Mouse (Mus musculus) midbrain, postnatal 0 days (tissue): ENCODE measurements around the gene Tsen34. TPM values are rescaled to one million over a fixed set of nuclear protein-coding genes. Genes with fewer than 3 reads are reported as not detected.
"Not testable (repeated sequence)": the region's sequence is repeated elsewhere in the genome, so short reads cannot be mapped to it uniquely, and the experiment has no call there.

Experiments used
- ATAC-seq: fragments of 200-750 bp; cut with Nextera tagmentation; 2 replicates; pipeline ENCODE4 v1.8.0; 2017; ENCODE audit warnings: moderate number of reproducible peaks, mild to moderate bottlenecking, moderate TSS enrichment, moderate library complexity; ENCODE audit not compliant: low FRiP score
- DNase-seq: peaks from one replicate; pipeline ENCODE4 v3.0.0-alpha.2; 2015; ENCODE audit warnings: low spot score
- H3K27ac ChIP-seq: fragments of 300-500 bp; sonication (generic); 2 replicates; pipeline ENCODE4 v1.5.1; 2014; ENCODE audit warnings: low read depth, mild to moderate bottlenecking, low read length, mixed read lengths
- H3K27me3 ChIP-seq: fragments of 300-500 bp; sonication (generic); 2 replicates; pipeline ENCODE4 v1.6.1; 2014; ENCODE audit warnings: low read length, control low read depth, mixed read lengths; ENCODE audit not compliant: insufficient read depth
- H3K36me3 ChIP-seq: fragments of 300-500 bp; sonication (generic); 2 replicates; pipeline ENCODE4 v1.6.1; 2014; ENCODE audit warnings: low read length, control low read depth, mixed read lengths; ENCODE audit not compliant: insufficient read depth
- H3K4me1 ChIP-seq: fragments of 300-500 bp; sonication (generic); 2 replicates; pipeline ENCODE4 v1.6.1; 2014; ENCODE audit warnings: mild to moderate bottlenecking, control low read depth, antibody characterized with exemption, low read length, mixed read lengths; ENCODE audit not compliant: insufficient read depth
- H3K4me2 ChIP-seq: fragments of 300-500 bp; sonication (generic); 2 replicates; pipeline ENCODE4 v1.6.1; 2014; ENCODE audit warnings: low read depth, mild to moderate bottlenecking, low read length, mixed read lengths; ENCODE audit not compliant: poor library complexity, severe bottlenecking
- H3K4me3 ChIP-seq: fragments of 300-500 bp; sonication (generic); 2 replicates; pipeline ENCODE4 v1.5.1; 2014; ENCODE audit warnings: low read depth, mild to moderate bottlenecking, low read length, moderate library complexity
- H3K9ac ChIP-seq: fragments of 300-500 bp; sonication (generic); replicated peaks from 2 replicates; pipeline ENCODE4 v1.6.1; 2014; ENCODE audit warnings: mild to moderate bottlenecking, low read length, moderate library complexity, mixed read lengths; ENCODE audit not compliant: poor library complexity, severe bottlenecking
- H3K9me3 ChIP-seq: fragments of 300-500 bp; sonication (generic); 2 replicates; pipeline ENCODE4 v1.6.1; 2016; ENCODE audit warnings: low read length, control low read depth
- CTCF ChIP-seq: IDR thresholded peaks from 2 replicates; pipeline ENCODE4 v1.5.1; 2016; ENCODE audit warnings: antibody characterized with exemption, mild to moderate bottlenecking
- WGBS: fragments of 180-500 bp; shearing (Covaris S2); extraction: QIAGEN DNeasy Blood & Tissue Kit; methylation state at CpG from one replicate; pipeline ENCODE4 v1.1.7; 2014; 5-methylcytosine and 5-hydroxymethylcytosine counted together
- polyA plus RNA-seq: library from polyadenylated mRNA; unstranded; fragments of >200 nt; fragmentation: Nextera tagmentation; extraction: Ambion mirVana; gene quantifications from 2 replicates; pipeline ENCODE4 v1.2.1, GENCODE M21; 2015
- total RNA-seq: library from RNA; depleted of rRNA; stranded (reverse); fragments of >200 nt; gene quantifications from 2 replicates; pipeline ENCODE4 v1.2.3, GENCODE M21; 2014

Tsen34 gene
- total and polyA plus RNA-seq, 2 experiments from 2014 or later, result 260 to 396 TPM

DNA sequence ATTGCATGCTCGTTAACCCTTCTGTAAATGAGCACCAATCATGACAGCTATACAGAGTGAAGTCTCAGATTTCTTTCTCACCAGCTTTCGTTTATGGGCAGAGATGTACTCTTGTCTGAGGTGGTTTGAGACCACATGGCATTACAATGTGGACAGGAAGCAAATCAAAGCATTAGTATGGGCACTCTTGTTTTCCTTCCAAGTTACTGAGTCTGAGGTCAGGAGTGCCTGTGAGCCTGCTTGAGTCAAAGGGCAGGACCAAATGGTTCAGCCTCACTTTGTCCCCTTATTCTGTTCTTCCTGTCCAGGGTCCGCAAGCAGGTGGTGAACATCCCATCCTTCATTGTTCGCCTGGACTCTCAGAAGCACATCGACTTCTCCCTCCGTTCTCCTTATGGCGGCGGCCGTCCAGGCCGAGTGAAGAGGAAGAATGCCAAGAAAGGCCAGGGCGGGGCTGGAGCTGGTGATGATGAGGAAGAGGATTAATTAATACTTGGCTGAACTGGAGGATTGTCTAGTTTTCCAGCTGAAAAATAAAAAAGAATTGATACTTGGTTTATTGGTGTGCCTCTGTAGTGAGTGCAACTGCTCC is 13.8 kb downstream of the Tsen34 start:
- H3K36me3 ChIP-seq, result peaks cover 4% of the 10 kb centered on the region; the same call in 1 of the 2 replicates
- H3K27ac ChIP-seq, result no peak overlapping the region

DNA sequence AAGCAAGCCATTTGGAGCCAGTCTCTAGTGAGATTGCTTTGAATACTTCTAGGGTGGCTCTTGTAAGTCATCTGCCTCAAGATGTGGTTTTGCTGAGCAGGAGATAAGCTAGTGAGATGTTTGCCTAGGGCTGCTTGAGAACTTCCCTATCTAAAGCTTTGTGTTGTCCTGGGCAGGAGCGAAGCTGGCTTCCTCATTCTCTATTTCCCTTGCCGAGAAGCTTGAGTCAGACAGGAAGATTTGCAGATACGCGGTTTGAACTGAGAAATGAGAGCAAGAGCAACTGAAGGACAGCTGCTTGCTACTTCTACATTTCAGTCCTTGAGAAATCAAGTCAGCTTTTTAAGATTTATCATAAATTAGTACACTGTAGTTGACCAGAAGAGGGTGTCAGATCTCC is 14.4 kb downstream of the Tsen34 start:
- DNase-seq (no peak), ATAC-seq (no peak)
- H3K4me3 ChIP-seq, result no peak overlapping the region
- H3K4me1 ChIP-seq, result peaks cover 7% of the 10 kb centered on the region; the same call in 1 of the 2 replicates
- H3K9me3 ChIP-seq, result no peaks in the 10 kb centered on the region
- no peak overlapping the region for H3K9ac ChIP-seq
- 62% methylated on average over 4 of the region's 4 CpGs for WGBS
- TF ChIP-seq CTCF, result no peak
- no peak overlapping the region for H3K4me2 ChIP-seq
- no peak overlapping the region for H3K27ac ChIP-seq
- H3K27me3 ChIP-seq, result no peaks in the 10 kb centered on the region
- H3K36me3 ChIP-seq, result peaks cover 4% of the 10 kb centered on the region; the same call in 1 of the 2 replicates

More for the DNA sequence above, 13.8 kb downstream of the Tsen34 start:
- no peak for ATAC-seq
- H3K9ac ChIP-seq, result peak overlapping the region; percentile 76; the same call in 1 of the 2 replicates
- no peak for DNase-seq
- no peak for TF ChIP-seq CTCF
- peak overlapping the region; percentile 81 for H3K4me2 ChIP-seq
- 53% methylated on average over 11 of the region's 11 CpGs for WGBS
- no peaks in the 10 kb centered on the region for H3K27me3 ChIP-seq
- peak overlapping the region; percentile 59; the same call in 1 of the 2 replicates for H3K4me3 ChIP-seq
- no peaks in the 10 kb centered on the region for H3K9me3 ChIP-seq
- H3K4me1 ChIP-seq, result peaks cover 7% of the 10 kb centered on the region; the same call in 1 of the 2 replicates

DNA sequence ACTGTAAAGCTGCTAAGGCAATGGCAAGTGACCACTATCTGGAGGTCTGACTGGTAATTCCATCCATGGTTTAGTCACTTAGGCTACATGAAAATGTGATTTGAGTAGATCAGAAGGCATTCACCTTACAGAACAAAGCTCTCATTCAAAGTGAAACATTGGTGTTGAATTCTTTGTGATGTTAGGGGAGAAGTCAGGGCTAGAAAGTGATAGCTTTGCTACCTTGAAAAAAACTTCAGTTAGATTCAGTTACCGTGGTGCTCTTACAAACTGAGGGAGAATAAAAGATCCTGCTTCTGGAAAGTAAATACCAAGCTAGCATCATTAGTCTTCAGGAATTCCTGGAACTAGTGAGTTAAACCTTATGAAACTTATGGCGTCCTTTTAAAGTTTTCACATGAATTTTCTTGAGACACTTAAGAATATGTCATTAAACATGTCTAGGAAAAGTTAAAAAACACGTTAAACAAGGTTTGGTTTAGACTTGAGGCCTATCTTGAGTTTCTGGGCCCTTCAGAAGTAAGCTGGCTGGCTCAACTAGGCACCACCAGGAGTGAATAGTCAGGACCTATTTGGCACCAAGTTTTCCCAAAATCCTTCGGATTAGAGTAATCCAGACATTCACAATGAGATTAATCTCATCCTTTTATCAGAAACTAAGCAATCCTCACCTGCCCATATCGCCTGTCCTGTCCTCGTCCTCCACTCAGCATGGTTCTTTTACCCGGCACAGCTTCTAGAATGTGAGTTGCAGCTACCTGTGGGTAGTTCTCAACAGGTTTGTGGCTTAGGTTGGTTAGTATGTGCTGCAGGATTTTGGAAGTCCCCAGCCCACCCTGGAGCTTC is 15.1 kb downstream of the Tsen34 start:
- WGBS, result 30% methylated on average over 7 of the region's 7 CpGs
- ATAC-seq (no peak), DNase-seq (no peak)
- peaks cover 7% of the 10 kb centered on the region; the same call in 1 of the 2 replicates for H3K4me1 ChIP-seq
- peaks cover 4% of the 10 kb centered on the region; the same call in 1 of the 2 replicates for H3K36me3 ChIP-seq
- no peak overlapping the region for H3K9ac ChIP-seq
- H3K27ac ChIP-seq, result no peak overlapping the region
- H3K4me3 ChIP-seq, result no peak overlapping the region
- no peaks in the 10 kb centered on the region for H3K9me3 ChIP-seq
- H3K27me3 ChIP-seq, result no peaks in the 10 kb centered on the region
- no peak overlapping the region for H3K4me2 ChIP-seq
- TF ChIP-seq CTCF, result no peak

DNA sequence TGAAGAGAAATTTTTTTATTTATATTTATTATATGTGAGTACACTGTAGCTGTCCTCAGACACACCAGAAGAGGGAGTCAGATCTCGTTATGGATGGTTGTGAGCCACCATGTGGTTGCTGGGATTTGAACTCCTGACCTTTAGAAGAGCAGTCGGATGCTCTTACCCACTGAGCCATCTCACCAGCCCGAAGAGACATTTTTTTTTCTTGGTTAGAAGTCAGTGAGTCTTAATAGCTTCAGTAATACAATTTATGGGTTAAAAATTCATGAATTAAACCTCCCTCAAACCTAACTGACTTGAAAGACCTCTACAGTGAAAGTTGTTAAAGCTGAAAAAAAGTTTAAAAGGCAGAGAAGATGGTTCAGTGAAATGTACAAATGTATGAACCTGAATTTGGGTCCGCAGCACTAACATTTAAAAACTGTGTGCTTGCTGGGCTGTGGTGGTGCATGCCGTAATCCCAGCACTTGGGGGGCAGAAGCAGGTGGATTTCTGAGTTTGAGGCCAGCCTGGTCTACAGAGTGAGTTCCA is 15.9 kb downstream of the Tsen34 start:
- H3K27me3 ChIP-seq, H3K4me1 ChIP-seq, H3K9me3 ChIP-seq, H3K4me3 ChIP-seq, H3K9ac ChIP-seq, H3K36me3 ChIP-seq, H3K4me2 ChIP-seq, H3K27ac ChIP-seq, DNase-seq, ATAC-seq: not testable (repeated sequence)
- 39% methylated on average over 5 of the region's 5 CpGs for WGBS

DNA sequence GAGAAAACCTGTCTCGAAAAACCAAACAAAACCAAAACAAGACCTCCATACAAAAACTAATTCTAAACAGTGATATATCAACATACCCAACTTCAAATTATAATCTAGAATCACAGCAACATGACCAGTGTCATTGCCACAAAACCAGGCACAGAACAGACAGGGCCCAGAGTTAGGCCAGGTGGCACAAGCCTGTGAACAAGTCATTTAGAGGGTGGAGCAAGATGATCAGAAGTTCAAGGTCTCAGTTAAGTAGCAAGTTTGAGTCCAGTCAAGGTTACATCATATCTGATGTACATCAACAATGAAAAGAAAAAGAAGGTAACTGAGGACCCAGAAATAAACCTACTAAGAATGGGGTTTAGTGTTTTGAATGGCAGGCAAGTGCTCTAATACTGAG is 16.3 kb downstream of the Tsen34 start:
- no peak overlapping the region for H3K27ac ChIP-seq
- ATAC-seq (no peak), DNase-seq (no peak)
- no peaks in the 10 kb centered on the region for H3K27me3 ChIP-seq
- peaks cover 7% of the 10 kb centered on the region; the same call in 1 of the 2 replicates for H3K4me1 ChIP-seq
- no peak overlapping the region for H3K9ac ChIP-seq
- H3K4me3 ChIP-seq, result no peak overlapping the region
- H3K4me2 ChIP-seq, result no peak overlapping the region
- TF ChIP-seq CTCF, result no peak
- WGBS, result 77% methylated on average over 1 of the region's 1 CpGs
- peaks cover 4% of the 10 kb centered on the region; the same call in 1 of the 2 replicates for H3K36me3 ChIP-seq
- no peaks in the 10 kb centered on the region for H3K9me3 ChIP-seq
